ENCODE assay signal across 7 mouse cellular contexts in genomic region chr4:83417160-83417819, GRCm38 (mm10). TPM values are rescaled to one million over a fixed set of nuclear protein-coding genes. Genes with fewer than 3 reads are reported as not detected.
DNase-seq lines count a peak whose midpoint lies in the region; ATAC-seq lines count a peak whose summit lies in the region.

TSS of gene Snapc3 (plus strand) at chr4:83417724.

- H3K9me3 ChIP-seq in embryonic facial prominence, embryonic 12.5 days = no peaks in the 10 kb centered on the region
- H3K9me3 ChIP-seq in limb, embryonic 11.5 days (ENCODE audit: control insufficient read depth, low read length) = no peaks in the 10 kb centered on the region
- H3K9me3 ChIP-seq in midbrain, embryonic 14.5 days (ENCODE audit: control insufficient read depth, low read length) = no peaks in the 10 kb centered on the region

- peaks cover 15% of the 10 kb centered on the region for H3K4me1 ChIP-seq in embryonic facial prominence, embryonic 12.5 days
- H3K4me1 ChIP-seq in limb, embryonic 11.5 days (ENCODE audit: control insufficient read depth, insufficient read depth, low read length) = peaks cover 4% of the 10 kb centered on the region; the same call in 1 of the 2 replicates
- peaks cover 13% of the 10 kb centered on the region for H3K4me1 ChIP-seq in midbrain, embryonic 14.5 days (ENCODE audit: control insufficient read depth, insufficient read depth, low read length)

- peak within 1 kb of the TSS; percentile 89 for H3K9ac ChIP-seq in embryonic facial prominence, embryonic 12.5 days
- peak within 1 kb of the TSS; percentile 94 for H3K9ac ChIP-seq in limb, embryonic 11.5 days (ENCODE audit: low read length)
- H3K9ac ChIP-seq in midbrain, embryonic 14.5 days (replicated peaks; ENCODE audit: low read length) = peak within 1 kb of the TSS; percentile 91

- WGBS in embryonic facial prominence, embryonic 12.5 days = 2% methylated on average over 41 of the region's 41 CpGs
- under 1% methylated on average over 41 of the region's 41 CpGs for WGBS in limb, embryonic 11.5 days
- 2% methylated on average over 41 of the region's 41 CpGs for WGBS in midbrain, embryonic 14.5 days

- H3K4me2 ChIP-seq in embryonic facial prominence, embryonic 12.5 days (replicated peaks) = peak within 1 kb of the TSS; percentile 74
- peak within 1 kb of the TSS; percentile 57 for H3K4me2 ChIP-seq in limb, embryonic 11.5 days (ENCODE audit: low read depth, severe bottlenecking)
- peak within 1 kb of the TSS; percentile 62 for H3K4me2 ChIP-seq in midbrain, embryonic 14.5 days (ENCODE audit: low read length)

- H3K36me3 ChIP-seq in embryonic facial prominence, embryonic 12.5 days = no peaks in the 10 kb centered on the region
- no peaks in the 10 kb centered on the region for H3K36me3 ChIP-seq in limb, embryonic 11.5 days (ENCODE audit: control insufficient read depth, insufficient read depth, low read length)
- peaks cover 8% of the 10 kb centered on the region; the same call in 1 of the 2 replicates for H3K36me3 ChIP-seq in midbrain, embryonic 14.5 days (ENCODE audit: control insufficient read depth, insufficient read depth, low read length)

- peak within 1 kb of the TSS; percentile 81 for H3K27ac ChIP-seq in embryonic facial prominence, embryonic 12.5 days
- H3K27ac ChIP-seq in limb, embryonic 11.5 days (replicated peaks; ENCODE audit: low read depth, low read length) = peak within 1 kb of the TSS; percentile 55; the same call in 1 of the 2 replicates
- peak within 1 kb of the TSS; percentile 94 for H3K27ac ChIP-seq in midbrain, embryonic 14.5 days (replicated peaks; ENCODE audit: low read depth, low read length)

- peak; percentile 99 for ATAC-seq in embryonic facial prominence, embryonic 12.5 days (ENCODE audit: insufficient number of reproducible peaks, insufficient read depth, low FRiP score, low TSS enrichment)
- ATAC-seq in limb, embryonic 11.5 days (ENCODE audit: insufficient number of reproducible peaks, low FRiP score, low TSS enrichment, low read depth) = peak; percentile 98
- ATAC-seq in midbrain, embryonic 14.5 days (ENCODE audit: low FRiP score, low TSS enrichment) = peak; percentile 99

- H3K27me3 ChIP-seq in embryonic facial prominence, embryonic 12.5 days = no peaks in the 10 kb centered on the region
- H3K27me3 ChIP-seq in limb, embryonic 11.5 days (ENCODE audit: control insufficient read depth, insufficient read depth, low read length) = no peaks in the 10 kb centered on the region
- no peaks in the 10 kb centered on the region for H3K27me3 ChIP-seq in midbrain, embryonic 14.5 days (ENCODE audit: control insufficient read depth, insufficient read depth, low read length)

- peak within 1 kb of the TSS; percentile 97 for H3K4me3 ChIP-seq in embryonic facial prominence, embryonic 12.5 days
- peak within 1 kb of the TSS; percentile 93 for H3K4me3 ChIP-seq in limb, embryonic 11.5 days (ENCODE audit: low read depth, low read length)
- peak within 1 kb of the TSS; percentile 90 for H3K4me3 ChIP-seq in midbrain, embryonic 14.5 days (replicated peaks; ENCODE audit: low read depth, low read length)

- peak; percentile 96 for DNase-seq in adrenal gland, postnatal 25 days
- DNase-seq in heart, adult 11 months = peak; percentile 100
- DNase-seq in kidney, adult 18-20 months = peak; percentile 95
- DNase-seq in limb, embryonic 11.5 days (ENCODE audit: low spot score) = peak; percentile 98
- peak; percentile 98 for DNase-seq in midbrain, embryonic 14.5 days
- peak; percentile 90 to 93 for DNase-seq in spleen, adult 18-20 months

RNA-seq across cellular contexts. Expression of gene Snapc3, which starts in this region (rescaled TPM):
- total RNA-seq in adrenal gland, postnatal 25 days (2021) = 27.5 and 31.8 TPM in 2 replicates
- polyA plus RNA-seq in embryonic facial prominence, embryonic 12.5 days (2016; fragmentation: Nextera tagmentation; extraction: Ambion mirVana) = 56.0 and 57.5 TPM in 2 replicates
- 63.6 and 66.0 TPM in 2 replicates for polyA plus RNA-seq in limb, embryonic 11.5 days (2014; fragmentation: Nextera tagmentation; extraction: Ambion mirVana)
- polyA plus RNA-seq in midbrain, embryonic 14.5 days (2014; fragmentation: Nextera tagmentation; extraction: Ambion mirVana) = 86.8 and 87.3 TPM in 2 replicates

Comparison
In these comparisons a context has a peak if more than half of its experiments do, and no peak if none do; other contexts are left out.
1. Peak in every context shown above with its lines: DNase-seq, ATAC-seq, H3K4me3 ChIP-seq and H3K27ac ChIP-seq.